Mouse (Mus musculus) lung, embryonic 16.5 days (tissue): ENCODE results near the gene Pla2g2f. TPM values are rescaled to one million over a fixed set of nuclear protein-coding genes. Genes with fewer than 3 reads are reported as not detected.

Source experiments
- ATAC-seq: fragments of 200-750 bp; cut with Nextera tagmentation; 2 replicates; pipeline ENCODE4 v1.8.0; 2017; ENCODE audit warnings: low read depth, mild to moderate bottlenecking, moderate library complexity
- H3K27ac ChIP-seq: fragments of 300-500 bp; sonication (generic); 2 replicates; pipeline ENCODE4 v1.5.1; 2014; ENCODE audit warnings: mild to moderate bottlenecking, control low read depth, low read length
- H3K27me3 ChIP-seq: fragments of 300-500 bp; sonication (generic); 2 replicates; pipeline ENCODE4 v1.6.1; 2014; ENCODE audit warnings: low read depth, low read length, mixed read lengths; ENCODE audit not compliant: control insufficient read depth, insufficient read depth
- H3K36me3 ChIP-seq: fragments of 300-500 bp; sonication (generic); 2 replicates; pipeline ENCODE4 v1.6.1; 2014; ENCODE audit warnings: low read length; ENCODE audit not compliant: control insufficient read depth, insufficient read depth
- H3K4me1 ChIP-seq: fragments of 300-500 bp; sonication (generic); replicated peaks from 2 replicates; pipeline ENCODE4 v1.6.1; 2014; ENCODE audit warnings: low read length, mixed read lengths; ENCODE audit not compliant: control insufficient read depth, insufficient read depth
- H3K4me2 ChIP-seq: fragments of 300-500 bp; sonication (generic); 2 replicates; pipeline ENCODE4 v1.6.1; 2014; ENCODE audit warnings: low read depth, low read length, control low read depth
- H3K4me3 ChIP-seq: fragments of 300-500 bp; sonication (generic); 2 replicates; pipeline ENCODE4 v1.5.1; 2014; ENCODE audit warnings: mild to moderate bottlenecking, low read length, control low read depth
- H3K9ac ChIP-seq: fragments of 300-500 bp; sonication (generic); 2 replicates; pipeline ENCODE4 v1.6.1; 2014; ENCODE audit warnings: low read length, control low read depth
- H3K9me3 ChIP-seq: fragments of 300-500 bp; sonication (generic); 2 replicates; pipeline ENCODE4 v1.6.1; 2016; ENCODE audit warnings: low read length; ENCODE audit not compliant: control insufficient read depth
- WGBS: fragments of 180-500 bp; shearing (Covaris S2); extraction: QIAGEN DNeasy Blood & Tissue Kit; methylation state at CpG from one replicate; pipeline ENCODE4 v1.1.7; 2014; 5-methylcytosine and 5-hydroxymethylcytosine counted together
- polyA plus RNA-seq: library from polyadenylated mRNA; unstranded; fragments of >200 nt; fragmentation: Nextera tagmentation; extraction: Ambion mirVana; gene quantifications from 2 replicates; pipeline ENCODE4 v1.2.1, GENCODE M21; 2015

The Pla2g2f gene
- polyA plus RNA-seq, 1 experiment from 2014 or later, result not detected

GRCm38 (mm10) chr4:138704169-138704568, 53.3 kb downstream of the Pla2g2f start:
- H3K9me3 ChIP-seq, result no peaks in the 10 kb centered on the region

GRCm38 (mm10) chr4:138703591-138703990, 53.8 kb downstream of the Pla2g2f start:
- Histone ChIP-seq H3K9me3 (no peaks in the 10 kb centered on the region), H3K27ac (no peak overlapping the region), H3K4me2 (no peak overlapping the region), H3K27me3 (no peaks in the 10 kb centered on the region), H3K9ac (no peak overlapping the region), H3K36me3 (no peaks in the 10 kb centered on the region), H3K4me3 (no peak overlapping the region), H3K4me1 (no peaks in the 10 kb centered on the region)
- WGBS, result 71% methylated on average over 7 of the region's 7 CpGs
- no peak for ATAC-seq

More at GRCm38 (mm10) chr4:138704169-138704568, 53.3 kb downstream of the Pla2g2f start:
- ATAC-seq, result no peak
- H3K27ac ChIP-seq, result no peak overlapping the region
- no peaks in the 10 kb centered on the region for H3K27me3 ChIP-seq
- no peak overlapping the region for H3K4me3 ChIP-seq
- H3K36me3 ChIP-seq, result no peaks in the 10 kb centered on the region
- no peak overlapping the region for H3K4me2 ChIP-seq
- no peaks in the 10 kb centered on the region for H3K4me1 ChIP-seq
- WGBS, result 77% methylated on average over 4 of the region's 4 CpGs
- no peak overlapping the region for H3K9ac ChIP-seq

GRCm38 (mm10) chr4:138702528-138702927, 54.9 kb downstream of the Pla2g2f start:
- no peak overlapping the region for H3K27ac ChIP-seq
- no peak overlapping the region for H3K4me3 ChIP-seq
- H3K9ac ChIP-seq, result no peak overlapping the region
- WGBS, result 65% methylated on average over 8 of the region's 8 CpGs
- no peak for ATAC-seq
- no peaks in the 10 kb centered on the region for H3K9me3 ChIP-seq
- no peaks in the 10 kb centered on the region for H3K4me1 ChIP-seq
- H3K36me3 ChIP-seq, result no peaks in the 10 kb centered on the region
- no peaks in the 10 kb centered on the region for H3K27me3 ChIP-seq
- no peak overlapping the region for H3K4me2 ChIP-seq

- no peak overlapping the region for H3K4me3 ChIP-seq
- H3K9me3 ChIP-seq, result no peaks in the 10 kb centered on the region
- no peak overlapping the region for H3K27ac ChIP-seq
- WGBS, result 70% methylated on average over 2 of the region's 2 CpGs
- no peak overlapping the region for H3K9ac ChIP-seq
- H3K36me3 ChIP-seq, result no peaks in the 10 kb centered on the region
- no peaks in the 10 kb centered on the region for H3K27me3 ChIP-seq
- H3K4me2 ChIP-seq, result no peak overlapping the region
- no peaks in the 10 kb centered on the region for H3K4me1 ChIP-seq
- ATAC-seq, result no peak
These were observed 55.4 kb downstream of the Pla2g2f start for GRCm38 (mm10) chr4:138702031-138702430.

GRCm38 (mm10) chr4:138701111-138701510, 56.3 kb downstream of the Pla2g2f start:
- H3K27ac ChIP-seq, result no peak overlapping the region
- H3K36me3 ChIP-seq, result no peaks in the 10 kb centered on the region
- no peaks in the 10 kb centered on the region for H3K9me3 ChIP-seq
- no peaks in the 10 kb centered on the region for H3K27me3 ChIP-seq
- H3K4me3 ChIP-seq, result no peak overlapping the region
- no peak for ATAC-seq
- 49% methylated on average over 8 of the region's 8 CpGs for WGBS
- no peak overlapping the region for H3K4me2 ChIP-seq
- H3K9ac ChIP-seq, result no peak overlapping the region
- H3K4me1 ChIP-seq, result no peaks in the 10 kb centered on the region

Other genes with a start within 250 kb of the Pla2g2f start
- gene Vwa5b1, start 121.7 kb downstream of the Pla2g2f start, polyA plus RNA-seq, result 0.09 and 0.15 TPM in 2 replicates
- gene Pla2g2c, start 32.8 kb downstream of the Pla2g2f start, polyA plus RNA-seq, result 0.30 and 0.41 TPM in 2 replicates
- 6.6 and 8.3 TPM in 2 replicates for gene Ubxn10, start 20.5 kb downstream of the Pla2g2f start, polyA plus RNA-seq
- not detected in 2 replicates for gene Pla2g2d, start 18.1 kb upstream of the Pla2g2f start, polyA plus RNA-seq
- 0.58 and 0.60 TPM in 2 replicates for gene Pla2g5, start 105.9 kb upstream of the Pla2g2f start, polyA plus RNA-seq
- gene Gm13030, start 116.3 kb upstream of the Pla2g2f start, polyA plus RNA-seq, result not detected in 2 replicates
- gene Pla2g2e, start 120.3 kb upstream of the Pla2g2f start, polyA plus RNA-seq, result not detected in 2 replicates
- gene Otud3, start 156.3 kb upstream of the Pla2g2f start, polyA plus RNA-seq, result 3.1 TPM in 2 replicates
- 4.0 and 5.9 TPM in 2 replicates for gene Rnf186, start 209.5 kb upstream of the Pla2g2f start, polyA plus RNA-seq
- gene Tmco4, start 215.3 kb upstream of the Pla2g2f start, polyA plus RNA-seq, result 6.3 and 6.8 TPM in 2 replicates